Mouse (Mus musculus) midbrain, postnatal 0 days (tissue): ENCODE results near the gene Zhx3. TPM values are rescaled to one million over a fixed set of nuclear protein-coding genes. Genes with fewer than 3 reads are reported as not detected.
A peak's percentile ranks its signal among the peaks of the same experiment; 100 is the strongest.

Source experiments
- ATAC-seq: fragments of 200-750 bp; cut with Nextera tagmentation; 2 replicates; pipeline ENCODE4 v1.8.0; 2017; ENCODE audit warnings: moderate number of reproducible peaks, mild to moderate bottlenecking, moderate TSS enrichment, moderate library complexity; ENCODE audit not compliant: low FRiP score
- DNase-seq: peaks from one replicate; pipeline ENCODE4 v3.0.0-alpha.2; 2015; ENCODE audit warnings: low spot score
- H3K27ac ChIP-seq: fragments of 300-500 bp; sonication (generic); 2 replicates; pipeline ENCODE4 v1.5.1; 2014; ENCODE audit warnings: low read depth, mild to moderate bottlenecking, low read length, mixed read lengths
- H3K27me3 ChIP-seq: fragments of 300-500 bp; sonication (generic); 2 replicates; pipeline ENCODE4 v1.6.1; 2014; ENCODE audit warnings: low read length, control low read depth, mixed read lengths; ENCODE audit not compliant: insufficient read depth
- H3K36me3 ChIP-seq: fragments of 300-500 bp; sonication (generic); 2 replicates; pipeline ENCODE4 v1.6.1; 2014; ENCODE audit warnings: low read length, control low read depth, mixed read lengths; ENCODE audit not compliant: insufficient read depth
- H3K4me1 ChIP-seq: fragments of 300-500 bp; sonication (generic); 2 replicates; pipeline ENCODE4 v1.6.1; 2014; ENCODE audit warnings: mild to moderate bottlenecking, control low read depth, antibody characterized with exemption, low read length, mixed read lengths; ENCODE audit not compliant: insufficient read depth
- H3K4me2 ChIP-seq: fragments of 300-500 bp; sonication (generic); 2 replicates; pipeline ENCODE4 v1.6.1; 2014; ENCODE audit warnings: low read depth, mild to moderate bottlenecking, low read length, mixed read lengths; ENCODE audit not compliant: poor library complexity, severe bottlenecking
- H3K4me3 ChIP-seq: fragments of 300-500 bp; sonication (generic); 2 replicates; pipeline ENCODE4 v1.5.1; 2014; ENCODE audit warnings: low read depth, mild to moderate bottlenecking, low read length, moderate library complexity
- H3K9ac ChIP-seq: fragments of 300-500 bp; sonication (generic); replicated peaks from 2 replicates; pipeline ENCODE4 v1.6.1; 2014; ENCODE audit warnings: mild to moderate bottlenecking, low read length, moderate library complexity, mixed read lengths; ENCODE audit not compliant: poor library complexity, severe bottlenecking
- H3K9me3 ChIP-seq: fragments of 300-500 bp; sonication (generic); 2 replicates; pipeline ENCODE4 v1.6.1; 2016; ENCODE audit warnings: low read length, control low read depth
- CTCF ChIP-seq: IDR thresholded peaks from 2 replicates; pipeline ENCODE4 v1.5.1; 2016; ENCODE audit warnings: antibody characterized with exemption, mild to moderate bottlenecking
- WGBS: fragments of 180-500 bp; shearing (Covaris S2); extraction: QIAGEN DNeasy Blood & Tissue Kit; methylation state at CpG from one replicate; pipeline ENCODE4 v1.1.7; 2014; 5-methylcytosine and 5-hydroxymethylcytosine counted together
- polyA plus RNA-seq: library from polyadenylated mRNA; unstranded; fragments of >200 nt; fragmentation: Nextera tagmentation; extraction: Ambion mirVana; gene quantifications from 2 replicates; pipeline ENCODE4 v1.2.1, GENCODE M21; 2015
- total RNA-seq: library from RNA; depleted of rRNA; stranded (reverse); fragments of >200 nt; gene quantifications from 2 replicates; pipeline ENCODE4 v1.2.3, GENCODE M21; 2014

Gene Zhx3
- total and polyA plus RNA-seq, 2 experiments from 2014 or later: 18.7 to 43.9 TPM

GRCm38 (mm10) chr2:160915821-160916610 lies 43.2 kb upstream of the Zhx3 start:
- ATAC-seq (no peak), DNase-seq (no peak)
- TF ChIP-seq CTCF: no peak
- Histone ChIP-seq H3K4me3 (no peak overlapping the region), H3K4me1 (0 out of 2 replicates have a peak, but pooled peaks cover 5% of the 10 kb centered on the region), H3K9ac (no peak overlapping the region), H3K9me3 (no peaks in the 10 kb centered on the region), H3K27ac (no peak overlapping the region), H3K4me2 (no peak overlapping the region), H3K36me3 (no peaks in the 10 kb centered on the region), H3K27me3 (peaks cover 18% of the 10 kb centered on the region)
- WGBS: 79% methylated on average over 13 of the region's 13 CpGs

GRCm38 (mm10) chr2:160914656-160915055 lies 41.9 kb upstream of the Zhx3 start:
- H3K36me3 ChIP-seq: no peaks in the 10 kb centered on the region
- ATAC-seq: no peak
- 88% methylated on average over 9 of the region's 9 CpGs for WGBS
- TF ChIP-seq CTCF: no peak
- H3K27me3 ChIP-seq: peaks cover 31% of the 10 kb centered on the region
- H3K4me2 ChIP-seq: no peak overlapping the region
- 0 out of 2 replicates have a peak, but pooled peaks cover 5% of the 10 kb centered on the region for H3K4me1 ChIP-seq
- H3K4me3 ChIP-seq: no peak overlapping the region
- no peaks in the 10 kb centered on the region for H3K9me3 ChIP-seq
- no peak overlapping the region for H3K9ac ChIP-seq
- H3K27ac ChIP-seq: no peak overlapping the region
- no peak for DNase-seq

- H3K36me3 ChIP-seq: no peaks in the 10 kb centered on the region
- 0 out of 2 replicates have a peak, but pooled peaks cover 5% of the 10 kb centered on the region for H3K4me1 ChIP-seq
- WGBS: 2% methylated on average over 39 of the region's 46 CpGs
- ATAC-seq: peak; percentile 28; the same call in 1 of the 2 replicates
- peak within 1 kb of the TSS; percentile 59 for H3K4me2 ChIP-seq
- H3K27me3 ChIP-seq: peaks cover 31% of the 10 kb centered on the region
- no peak for DNase-seq
- H3K9ac ChIP-seq: peak within 1 kb of the TSS; percentile 48
- no peaks in the 10 kb centered on the region for H3K9me3 ChIP-seq
- TF ChIP-seq CTCF: no peak
- H3K27ac ChIP-seq: no peak within 1 kb of the TSS
- H3K4me3 ChIP-seq: peak within 1 kb of the TSS; percentile 36
These were observed 39.5 kb upstream of the Zhx3 start, which contains the start of gene Emilin3 for GRCm38 (mm10) chr2:160912231-160912671. TSS of gene Emilin3 (minus strand) at chr2:160912328.

- DNase-seq (no peak), ATAC-seq (peak; percentile 50; the same call in 1 of the 2 replicates)
- H3K9ac ChIP-seq: peak overlapping the region; percentile 48
- WGBS: 2% methylated on average over 48 of the region's 64 CpGs
- H3K4me2 ChIP-seq: peak overlapping the region; percentile 59
- no peak overlapping the region for H3K27ac ChIP-seq
- no peaks in the 10 kb centered on the region for H3K36me3 ChIP-seq
- H3K9me3 ChIP-seq: no peaks in the 10 kb centered on the region
- TF ChIP-seq CTCF: no peak
- peaks cover 31% of the 10 kb centered on the region for H3K27me3 ChIP-seq
- H3K4me1 ChIP-seq: 0 out of 2 replicates have a peak, but pooled peaks cover 5% of the 10 kb centered on the region
- peak overlapping the region; percentile 36 for H3K4me3 ChIP-seq
These were observed 38.9 kb upstream of the Zhx3 start for GRCm38 (mm10) chr2:160911558-160912201.

GRCm38 (mm10) chr2:160910633-160911032 lies 37.8 kb upstream of the Zhx3 start:
- Histone ChIP-seq H3K4me2 (no peak overlapping the region), H3K27me3 (peaks cover 31% of the 10 kb centered on the region)

More at GRCm38 (mm10) chr2:160910633-160911032, 37.8 kb upstream of the Zhx3 start:
- Histone ChIP-seq H3K36me3 (no peaks in the 10 kb centered on the region), H3K27ac (no peak overlapping the region), H3K4me3 (no peak overlapping the region), H3K4me1 (0 out of 2 replicates have a peak, but pooled peaks cover 5% of the 10 kb centered on the region), H3K9ac (no peak overlapping the region), H3K9me3 (no peaks in the 10 kb centered on the region)
- no peak for DNase-seq
- no peak for ATAC-seq
- WGBS: 95% methylated on average over 5 of the region's 5 CpGs
- no peak for TF ChIP-seq CTCF
